ENCODE assay signal across 16 mouse cellular contexts in the genomic region with DNA sequence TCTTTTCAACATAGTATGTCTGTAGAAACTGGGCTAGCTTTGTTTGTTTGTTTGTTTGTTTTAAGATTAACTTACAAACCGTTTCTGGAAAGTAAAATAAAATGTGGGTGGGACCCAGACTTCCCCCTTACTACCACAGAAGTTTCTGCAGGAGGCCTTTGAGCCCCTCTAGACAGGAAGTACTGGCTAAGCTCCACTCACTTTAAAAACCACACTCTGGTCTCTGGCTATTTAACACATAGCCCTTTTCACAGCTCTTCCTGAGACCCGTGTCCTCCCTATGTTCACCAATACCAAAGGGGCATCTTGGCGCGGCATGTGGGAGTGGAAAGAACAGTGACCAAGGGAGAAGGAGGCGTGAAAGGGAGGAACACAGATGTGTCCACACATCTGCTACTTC.
"Had no signal": no experiment of that assay in that cellular context is flagged by ENCODE, and none has a peak within 500 bp of the region (broad histone marks: within the 10 kb centered on the region; RNA-seq: fewer than 3 reads in every experiment).

No protein-coding gene starts in this region.

- H3K4me1 ChIP-seq: liver, embryonic 15.5 days; midbrain, embryonic 13.5 days; midbrain, embryonic 15.5 days; neural tube, embryonic 12.5 days had no signal

- H3K27ac ChIP-seq: liver, embryonic 15.5 days; lung, embryonic 15.5 days; midbrain, embryonic 13.5 days; midbrain, embryonic 15.5 days; neural tube, embryonic 12.5 days had no signal

- H3K27me3 ChIP-seq: liver, embryonic 15.5 days; lung, embryonic 15.5 days; midbrain, embryonic 13.5 days; midbrain, embryonic 15.5 days; neural tube, embryonic 12.5 days had no signal

- H3K9ac ChIP-seq: liver, embryonic 15.5 days; liver, postnatal 0 days; lung, embryonic 15.5 days; midbrain, embryonic 13.5 days; midbrain, embryonic 15.5 days; neural tube, embryonic 12.5 days had no signal

- ATAC-seq: liver, postnatal 0 days; midbrain, embryonic 13.5 days; midbrain, embryonic 15.5 days had no signal

- H3K4me3 ChIP-seq: liver, embryonic 15.5 days; lung, embryonic 15.5 days; midbrain, embryonic 13.5 days; midbrain, embryonic 15.5 days; neural tube, embryonic 12.5 days had no signal

- H3K36me3 ChIP-seq: liver, embryonic 15.5 days; lung, embryonic 15.5 days; midbrain, embryonic 13.5 days; midbrain, embryonic 15.5 days; neural tube, embryonic 12.5 days had no signal

- H3K4me2 ChIP-seq: liver, embryonic 15.5 days; lung, embryonic 15.5 days; midbrain, embryonic 11.5 days; midbrain, embryonic 13.5 days; midbrain, embryonic 15.5 days; neural tube, embryonic 12.5 days had no signal

- DNase-seq: liver, postnatal 0 days; lung, adult 2 months; lung, postnatal 10 days; lung, postnatal 4 days; right cerebral cortex, postnatal 14 days; right cerebral cortex, postnatal 4 days; spleen, adult 18-20 months; thymus, adult 18-20 months; thymus, postnatal 14 days; thymus, postnatal 36 days had no signal

- H3K9me3 ChIP-seq: liver, embryonic 15.5 days; lung, embryonic 15.5 days; midbrain, embryonic 13.5 days; midbrain, embryonic 15.5 days; neural tube, embryonic 12.5 days had no signal
